Mouse (Mus musculus) retina, postnatal 7 days (tissue): ENCODE data around the gene Ank3.

Experiments used
- DNase-seq: peaks from one replicate; pipeline ENCODE4 v3.0.0-alpha.2; 2012; ENCODE audit warnings: low read depth, low spot score

The Ank3 gene

GRCm38 (mm10) chr10:69762977-69763376, 364.4 kb downstream of the Ank3 start:
- DNase-seq = no peak

GRCm38 (mm10) chr10:69764402-69764801, 365.8 kb downstream of the Ank3 start:
- no peak for DNase-seq

GRCm38 (mm10) chr10:69777065-69777645, 378.6 kb downstream of the Ank3 start:
- no peak for DNase-seq

GRCm38 (mm10) chr10:69777736-69778135, 379.2 kb downstream of the Ank3 start:
- DNase-seq = no peak

GRCm38 (mm10) chr10:69779246-69779645, 380.7 kb downstream of the Ank3 start:
- no peak for DNase-seq

GRCm38 (mm10) chr10:69781491-69781890, 382.9 kb downstream of the Ank3 start:
- no peak for DNase-seq

- no peak for DNase-seq
Observed at GRCm38 (mm10) chr10:69785235-69785634, 386.7 kb downstream of the Ank3 start.

- no peak for DNase-seq
Observed at GRCm38 (mm10) chr10:69785692-69786091, 387.1 kb downstream of the Ank3 start.

GRCm38 (mm10) chr10:69786220-69786993, 387.8 kb downstream of the Ank3 start:
- no peak for DNase-seq

GRCm38 (mm10) chr10:69787379-69787778, 388.8 kb downstream of the Ank3 start:
- no peak for DNase-seq

- DNase-seq = no peak
Observed at GRCm38 (mm10) chr10:69790606-69791005, 392.0 kb downstream of the Ank3 start.

GRCm38 (mm10) chr10:69791951-69792350, 393.4 kb downstream of the Ank3 start:
- DNase-seq = no peak

GRCm38 (mm10) chr10:69792400-69792799, 393.8 kb downstream of the Ank3 start:
- DNase-seq = no peak

GRCm38 (mm10) chr10:69793079-69793478, 394.5 kb downstream of the Ank3 start:
- DNase-seq = peak; percentile 65

GRCm38 (mm10) chr10:69795656-69796055, 397.1 kb downstream of the Ank3 start:
- DNase-seq = no peak

- no peak for DNase-seq
Observed at GRCm38 (mm10) chr10:69796421-69796886, 397.9 kb downstream of the Ank3 start.

GRCm38 (mm10) chr10:69803135-69803756, 404.7 kb downstream of the Ank3 start:
- no peak for DNase-seq

- DNase-seq = no peak
Observed at GRCm38 (mm10) chr10:69804613-69805012, 406.0 kb downstream of the Ank3 start.

GRCm38 (mm10) chr10:69810785-69811184, 412.2 kb downstream of the Ank3 start:
- no peak for DNase-seq

GRCm38 (mm10) chr10:69813823-69814522, 415.4 kb downstream of the Ank3 start:
- no peak for DNase-seq

- DNase-seq = no peak
Observed at GRCm38 (mm10) chr10:69821245-69821644, 422.7 kb downstream of the Ank3 start.

GRCm38 (mm10) chr10:69828770-69829169, 430.2 kb downstream of the Ank3 start:
- DNase-seq = no peak
